Mouse (Mus musculus) embryonic facial prominence, embryonic 12.5 days (tissue): ENCODE results near the gene Exph5. TPM values are rescaled to one million over a fixed set of nuclear protein-coding genes. Genes with fewer than 3 reads are reported as not detected.

Experiments
- ATAC-seq: fragments of 200-750 bp; cut with Nextera tagmentation; 2 replicates; pipeline ENCODE4 v1.8.0; 2017; ENCODE audit not compliant: insufficient number of reproducible peaks, insufficient read depth, low FRiP score, low TSS enrichment
- H3K27ac ChIP-seq: fragments of 300-500 bp; sonication (generic); 2 replicates; pipeline ENCODE4 v1.5.1; 2016; ENCODE audit warnings: mild to moderate bottlenecking
- H3K27me3 ChIP-seq: fragments of 300-500 bp; sonication (generic); 2 replicates; pipeline ENCODE4 v1.6.1; 2016; ENCODE audit warnings: mild to moderate bottlenecking, moderate library complexity
- H3K36me3 ChIP-seq: fragments of 300-500 bp; sonication (generic); 2 replicates; pipeline ENCODE4 v1.6.1; 2016; ENCODE audit warnings: mild to moderate bottlenecking
- H3K4me1 ChIP-seq: fragments of 300-500 bp; sonication (generic); 2 replicates; pipeline ENCODE4 v1.6.1; 2016
- H3K4me2 ChIP-seq: fragments of 300-500 bp; sonication (generic); replicated peaks from 2 replicates; pipeline ENCODE4 v1.6.1; 2016; ENCODE audit warnings: mild to moderate bottlenecking, moderate library complexity
- H3K4me3 ChIP-seq: fragments of 300-500 bp; sonication (generic); 2 replicates; pipeline ENCODE4 v1.5.1; 2016; ENCODE audit warnings: mild to moderate bottlenecking
- H3K9ac ChIP-seq: fragments of 300-500 bp; sonication (generic); 2 replicates; pipeline ENCODE4 v1.6.1; 2016; ENCODE audit warnings: mild to moderate bottlenecking, moderate library complexity
- H3K9me3 ChIP-seq: fragments of 300-500 bp; sonication (generic); 2 replicates; pipeline ENCODE4 v1.6.1; 2016; ENCODE audit warnings: mild to moderate bottlenecking, moderate library complexity
- WGBS: fragments of 180-500 bp; shearing (Covaris S2); methylation state at CpG from one replicate; pipeline ENCODE4 v1.1.7; 2016; 5-methylcytosine and 5-hydroxymethylcytosine counted together
- polyA plus RNA-seq: library from polyadenylated mRNA; unstranded; fragments of >200 nt; fragmentation: Nextera tagmentation; extraction: Ambion mirVana; gene quantifications from 2 replicates; pipeline ENCODE4 v1.2.1, GENCODE M21; 2016

Gene Exph5
- 0.84 and 1.1 TPM in 2 replicates for polyA plus RNA-seq

- H3K9me3 ChIP-seq, result no peaks in the 10 kb centered on the region
- under 1% methylated on average over 11 of the region's 11 CpGs for WGBS
- peak; percentile 81 for ATAC-seq
- 0 out of 2 replicates have a peak, but pooled peaks cover 4% of the 10 kb centered on the region for H3K4me1 ChIP-seq
- no peak within 1 kb of the TSS for H3K9ac ChIP-seq
- H3K4me3 ChIP-seq, result peak within 1 kb of the TSS; percentile 36
- no peaks in the 10 kb centered on the region for H3K36me3 ChIP-seq
- peak within 1 kb of the TSS; percentile 66 for H3K4me2 ChIP-seq
- peaks cover 15% of the 10 kb centered on the region for H3K27me3 ChIP-seq
- H3K27ac ChIP-seq, result no peak within 1 kb of the TSS; the same call in 1 of the 2 replicates
Measured at GRCm38 (mm10) chr9:53301269-53301720, at the start of gene Exph5. Gene Exph5, plus strand, starts transcription at chr9:53301670.

- H3K4me2 ChIP-seq, result no peak overlapping the region
- peak; percentile 42; the same call in 1 of the 2 replicates for ATAC-seq
- H3K9ac ChIP-seq, result no peak overlapping the region
- H3K27ac ChIP-seq, result no peak overlapping the region
- H3K4me1 ChIP-seq, result no peaks in the 10 kb centered on the region; the same call in 1 of the 2 replicates
- 7% methylated on average over 4 of the region's 4 CpGs for WGBS
- H3K4me3 ChIP-seq, result no peak overlapping the region
- H3K36me3 ChIP-seq, result no peaks in the 10 kb centered on the region
- no peaks in the 10 kb centered on the region for H3K9me3 ChIP-seq
- no peaks in the 10 kb centered on the region for H3K27me3 ChIP-seq
Measured at GRCm38 (mm10) chr9:53254368-53254767, 47.1 kb upstream of the Exph5 start.

- ATAC-seq, result no peak
- H3K4me3 ChIP-seq, result no peak overlapping the region
- 79% methylated on average over 4 of the region's 4 CpGs for WGBS
- no peak overlapping the region for H3K4me2 ChIP-seq
- no peaks in the 10 kb centered on the region for H3K27me3 ChIP-seq
- no peaks in the 10 kb centered on the region for H3K9me3 ChIP-seq
- H3K4me1 ChIP-seq, result no peaks in the 10 kb centered on the region; the same call in 1 of the 2 replicates
- H3K27ac ChIP-seq, result no peak overlapping the region
- H3K9ac ChIP-seq, result no peak overlapping the region
- H3K36me3 ChIP-seq, result no peaks in the 10 kb centered on the region
Measured at GRCm38 (mm10) chr9:53256690-53257305, 44.7 kb upstream of the Exph5 start.

- no peaks in the 10 kb centered on the region for H3K36me3 ChIP-seq
- peak; percentile 28; the same call in 1 of the 2 replicates for ATAC-seq
- peak overlapping the region; percentile 47; the same call in 1 of the 2 replicates for H3K27ac ChIP-seq
- H3K4me1 ChIP-seq, result no peaks in the 10 kb centered on the region; the same call in 1 of the 2 replicates
- H3K4me2 ChIP-seq, result no peak overlapping the region
- WGBS, result 4% methylated on average over 3 of the region's 3 CpGs
- H3K9ac ChIP-seq, result no peak overlapping the region
- H3K4me3 ChIP-seq, result no peak overlapping the region
- no peaks in the 10 kb centered on the region for H3K9me3 ChIP-seq
- H3K27me3 ChIP-seq, result no peaks in the 10 kb centered on the region
Measured at GRCm38 (mm10) chr9:53257772-53258171, 43.7 kb upstream of the Exph5 start.

GRCm38 (mm10) chr9:53258199-53258598, 43.3 kb upstream of the Exph5 start:
- ATAC-seq, result 0 out of 2 replicates have a peak, but pooled peaks have one; percentile 47
- Histone ChIP-seq H3K4me3 (no peak overlapping the region), H3K27me3 (no peaks in the 10 kb centered on the region), H3K9me3 (no peaks in the 10 kb centered on the region), H3K27ac (peak overlapping the region; percentile 47; the same call in 1 of the 2 replicates), H3K4me2 (no peak overlapping the region), H3K36me3 (no peaks in the 10 kb centered on the region), H3K9ac (no peak overlapping the region), H3K4me1 (no peaks in the 10 kb centered on the region; the same call in 1 of the 2 replicates)
- whole genome bisulfite sequencing, result 19% methylated on average over 6 of the region's 6 CpGs

GRCm38 (mm10) chr9:53264387-53264786, 37.1 kb upstream of the Exph5 start:
- H3K9me3 ChIP-seq, result no peaks in the 10 kb centered on the region
- H3K27me3 ChIP-seq, result no peaks in the 10 kb centered on the region
- H3K4me1 ChIP-seq, result no peaks in the 10 kb centered on the region
- ATAC-seq, result no peak
- H3K4me2 ChIP-seq, result no peak overlapping the region
- 69% methylated on average over 4 of the region's 4 CpGs for WGBS
- no peak overlapping the region for H3K9ac ChIP-seq
- no peak overlapping the region for H3K4me3 ChIP-seq
- no peaks in the 10 kb centered on the region for H3K36me3 ChIP-seq
- H3K27ac ChIP-seq, result no peak overlapping the region

- no peak overlapping the region for H3K4me2 ChIP-seq
- no peak overlapping the region for H3K9ac ChIP-seq
- 68% methylated on average over 2 of the region's 2 CpGs for WGBS
- H3K9me3 ChIP-seq, result no peaks in the 10 kb centered on the region
- no peaks in the 10 kb centered on the region for H3K4me1 ChIP-seq
- H3K27me3 ChIP-seq, result no peaks in the 10 kb centered on the region
- no peak overlapping the region for H3K4me3 ChIP-seq
- H3K36me3 ChIP-seq, result no peaks in the 10 kb centered on the region
- ATAC-seq, result no peak
- H3K27ac ChIP-seq, result no peak overlapping the region
Measured at GRCm38 (mm10) chr9:53265589-53265988, 35.9 kb upstream of the Exph5 start.

- no peak for ATAC-seq
- 68% methylated on average over 5 of the region's 5 CpGs for WGBS
- 0 out of 2 replicates have a peak, but pooled peaks cover 5% of the 10 kb centered on the region for H3K4me1 ChIP-seq
- H3K9me3 ChIP-seq, result no peaks in the 10 kb centered on the region
- H3K4me2 ChIP-seq, result no peak overlapping the region
- no peak overlapping the region for H3K27ac ChIP-seq
- H3K9ac ChIP-seq, result no peak overlapping the region
- H3K27me3 ChIP-seq, result no peaks in the 10 kb centered on the region
- H3K36me3 ChIP-seq, result no peaks in the 10 kb centered on the region
- H3K4me3 ChIP-seq, result no peak overlapping the region
Measured at GRCm38 (mm10) chr9:53268036-53268435, 33.4 kb upstream of the Exph5 start.

GRCm38 (mm10) chr9:53268731-53269465, 32.6 kb upstream of the Exph5 start:
- Histone ChIP-seq H3K36me3 (no peaks in the 10 kb centered on the region), H3K9me3 (no peaks in the 10 kb centered on the region), H3K9ac (no peak overlapping the region), H3K4me2 (no peak overlapping the region), H3K4me3 (no peak overlapping the region), H3K27me3 (no peaks in the 10 kb centered on the region), H3K4me1 (0 out of 2 replicates have a peak, but pooled peaks cover 5% of the 10 kb centered on the region), H3K27ac (no peak overlapping the region)
- ATAC-seq, result no peak
- WGBS, result 73% methylated on average over 5 of the region's 5 CpGs

- no peak overlapping the region for H3K27ac ChIP-seq
- no peaks in the 10 kb centered on the region for H3K36me3 ChIP-seq
- no peaks in the 10 kb centered on the region for H3K9me3 ChIP-seq
- no peak overlapping the region for H3K4me2 ChIP-seq
- ATAC-seq, result no peak
- H3K4me1 ChIP-seq, result 0 out of 2 replicates have a peak, but pooled peaks cover 5% of the 10 kb centered on the region
- H3K9ac ChIP-seq, result no peak overlapping the region
- no peaks in the 10 kb centered on the region for H3K27me3 ChIP-seq
- H3K4me3 ChIP-seq, result no peak overlapping the region
- WGBS, result 92% methylated on average over 5 of the region's 5 CpGs
Measured at GRCm38 (mm10) chr9:53269466-53269755, 32.1 kb upstream of the Exph5 start.

- WGBS, result 69% methylated on average over 5 of the region's 5 CpGs
- Histone ChIP-seq H3K4me1 (peaks cover 5% of the 10 kb centered on the region; the same call in 1 of the 2 replicates), H3K27me3 (no peaks in the 10 kb centered on the region), H3K9ac (no peak overlapping the region), H3K9me3 (no peaks in the 10 kb centered on the region), H3K4me2 (no peak overlapping the region), H3K36me3 (no peaks in the 10 kb centered on the region), H3K4me3 (no peak overlapping the region), H3K27ac (no peak overlapping the region)
- ATAC-seq, result no peak
Measured at GRCm38 (mm10) chr9:53271281-53272022, 30.0 kb upstream of the Exph5 start.
